Mouse (Mus musculus) neutrophil, adult 83 days (primary cell): ENCODE data around the gene Aup1. TPM values are rescaled to one million over a fixed set of nuclear protein-coding genes. Genes with fewer than 3 reads are reported as not detected.

Experiments
- total RNA-seq, 2 experiments: library from RNA; stranded (reverse); gene quantifications; one replicate each; pipeline ENCODE4 v1.2.4; 2023

The Aup1 gene
- 100 to 1,000 TPM; 190 to 202 TPM for total RNA-seq

GRCm38 (mm10) chr6:83054074-83054851 lies at the start of gene Aup1:
Gene Aup1, plus strand, starts transcription at chr6:83054521.

GRCm38 (mm10) chr6:83033249-83034185 lies 20.8 kb upstream of the Aup1 start, which contains the start of the genes Dok1 and Loxl3:
Gene Dok1, minus strand, starts transcription at chr6:83033471.
Gene Loxl3, plus strand, starts transcription at chr6:83034173.

GRCm38 (mm10) chr6:83054871-83055431 lies 630 bp downstream of the Aup1 start, which contains the start of gene Htra2:
Gene Htra2, minus strand, starts transcription at chr6:83055273.

GRCm38 (mm10) chr6:83057790-83058189 lies 3.5 kb downstream of the Aup1 start, which contains the start of gene Dqx1:
Gene Dqx1, plus strand, starts transcription at chr6:83057844.

GRCm38 (mm10) chr6:83070247-83070310 lies 15.8 kb downstream of the Aup1 start, which contains the start of gene Tlx2:
Gene Tlx2, minus strand, starts transcription at chr6:83070293.

GRCm38 (mm10) chr6:83077630-83078323 lies 23.5 kb downstream of the Aup1 start, which contains the start of gene Pcgf1:
Gene Pcgf1, plus strand, starts transcription at chr6:83077869.

GRCm38 (mm10) chr6:83086121-83087035 lies 32.1 kb downstream of the Aup1 start, which contains the start of gene Lbx2:
Gene Lbx2, plus strand, starts transcription at chr6:83086367.

GRCm38 (mm10) chr6:83101316-83101687 lies 47.0 kb downstream of the Aup1 start, which contains the start of the genes Ccdc142 and Gm42688:
Gene Ccdc142, plus strand, starts transcription at chr6:83101601.
Gene Gm42688, plus strand, starts transcription at chr6:83101617.

Other genes with a start within 250 kb of the Aup1 start
- 10 to 100 TPM; 19.7 to 22.7 TPM for gene Sema4f, start 114.8 kb upstream of the Aup1 start, total RNA-seq
- 1 to 10 TPM; 2.4 to 4.5 TPM for gene M1ap, start 107.6 kb upstream of the Aup1 start, total RNA-seq
- gene Dok1, start 21.1 kb upstream of the Aup1 start, total RNA-seq = 10 to 100 TPM; 24.4 to 28.8 TPM
- 1 to 10 TPM; 1.1 to 1.5 TPM for gene Loxl3, start 20.3 kb upstream of the Aup1 start, total RNA-seq
- 10 to 100 TPM; 57.4 to 60.2 TPM for gene Htra2, start 752 bp downstream of the Aup1 start, total RNA-seq
- gene Dqx1, start 3.3 kb downstream of the Aup1 start, total RNA-seq = 1 to 10 TPM; 6.6 to 7.1 TPM
- not detected for gene Tlx2, start 15.8 kb downstream of the Aup1 start, total RNA-seq
- gene Pcgf1, start 23.3 kb downstream of the Aup1 start, total RNA-seq = 10 to 100 TPM; 18.2 to 18.7 TPM
- gene Lbx2, start 31.8 kb downstream of the Aup1 start, total RNA-seq = not detected
- 1 to 10 TPM; 2.8 to 6.6 TPM for gene Ccdc142, start 47.1 kb downstream of the Aup1 start, total RNA-seq
- 1 to 10 TPM; 5.3 to 6.5 TPM for gene Gm42688, start 47.1 kb downstream of the Aup1 start, total RNA-seq
- gene Mrpl53, start 54.5 kb downstream of the Aup1 start, total RNA-seq = 10 to 100 TPM; 23.9 to 24.8 TPM
- 10 to 100 TPM; 26.2 to 35.5 TPM for gene Mogs, start 61.0 kb downstream of the Aup1 start, total RNA-seq
- 10 to 100 TPM; 34.8 to 39.7 TPM for gene Wbp1, start 67.0 kb downstream of the Aup1 start, total RNA-seq
- gene Ino80b, start 70.9 kb downstream of the Aup1 start, total RNA-seq = 10 to 100 TPM; 17.3 to 17.9 TPM
- gene Rtkn, start 80.9 kb downstream of the Aup1 start, total RNA-seq = under 1 TPM; 0.33 to 0.66 TPM
- gene Wdr54, start 101.9 kb downstream of the Aup1 start, total RNA-seq = under 1 TPM; 0.18 to 0.64 TPM
- gene 1700003E16Rik, start 101.9 kb downstream of the Aup1 start, total RNA-seq = not detected
- gene Dctn1, start 111.4 kb downstream of the Aup1 start, total RNA-seq = 100 to 1,000 TPM; 129 to 136 TPM
- not detected for gene Slc4a5, start 165.3 kb downstream of the Aup1 start, total RNA-seq